Mouse (Mus musculus) embryonic fibroblast, embryonic 13.5 days (primary cell): ENCODE measurements at regions not wholly inside any gene's neighbourhood (a gene's known extent, or its start where the extent isn't known, plus 50 kb on each side); places are given as distances from the start of the nearest gene placed in this dataset.

Experiments
- H3K27ac ChIP-seq: 2 replicates; pipeline ENCODE4 v1.5.1; 2012; ENCODE audit warnings: low read length, control low read depth, inconsistent platforms; ENCODE audit not compliant: insufficient read depth
- H3K4me1 ChIP-seq: 2 replicates; pipeline ENCODE4 v1.6.1; 2011; ENCODE audit warnings: low read length; ENCODE audit not compliant: control insufficient read depth, insufficient read depth
- H3K4me3 ChIP-seq: 2 replicates; pipeline ENCODE4 v1.5.1; 2011; ENCODE audit warnings: mild to moderate bottlenecking, control low read depth, low read length; ENCODE audit not compliant: insufficient read depth
- CTCF ChIP-seq: IDR thresholded peaks from 2 replicates; pipeline ENCODE4 v1.5.1; 2011; ENCODE audit warnings: mild to moderate bottlenecking, control low read depth, low read length, moderate library complexity, borderline replicate concordance; ENCODE audit not compliant: insufficient read depth
- POLR2A ChIP-seq: IDR thresholded peaks from 2 replicates; pipeline ENCODE4 v1.6.1; 2011; ENCODE audit warnings: low read depth, mild to moderate bottlenecking, control low read depth, low read length, moderate library complexity

- TF ChIP-seq POLR2A (no peak), CTCF (no peak)
- Histone ChIP-seq H3K4me3 (no peak overlapping the region), H3K27ac (no peak overlapping the region), H3K4me1 (no peaks in the 10 kb centered on the region)
These were observed 101.2 kb upstream of the Dock1 start for GRCm38 (mm10) chr7:134569247-134569646.

- TF ChIP-seq POLR2A: no peak
- no peak for TF ChIP-seq CTCF
- Histone ChIP-seq H3K27ac (peak overlapping the region; percentile 55), H3K4me1 (no peaks in the 10 kb centered on the region), H3K4me3 (no peak overlapping the region)
These were observed 100.2 kb upstream of the Dock1 start for GRCm38 (mm10) chr7:134570176-134570810.

- Histone ChIP-seq H3K27ac (no peak overlapping the region), H3K4me3 (no peak overlapping the region), H3K4me1 (no peaks in the 10 kb centered on the region)
- TF ChIP-seq CTCF (no peak), POLR2A (no peak)
These were observed 88.7 kb upstream of the Dock1 start for GRCm38 (mm10) chr7:134581746-134582145.

GRCm38 (mm10) chr7:134585478-134585877 is 85.0 kb upstream of the Dock1 start:
- no peak overlapping the region for H3K27ac ChIP-seq
- no peak overlapping the region for H3K4me3 ChIP-seq
- TF ChIP-seq POLR2A (no peak), CTCF (no peak)
- H3K4me1 ChIP-seq: no peaks in the 10 kb centered on the region

GRCm38 (mm10) chr7:134586990-134587389 is 83.5 kb upstream of the Dock1 start:
- H3K4me1 ChIP-seq: no peaks in the 10 kb centered on the region
- TF ChIP-seq POLR2A (no peak), CTCF (no peak)

GRCm38 (mm10) chr7:134607886-134608285 is 62.6 kb upstream of the Dock1 start:
- Histone ChIP-seq H3K27ac (no peak overlapping the region), H3K4me3 (no peak overlapping the region), H3K4me1 (peaks cover 4% of the 10 kb centered on the region; the same call in 1 of the 2 replicates)
- TF ChIP-seq CTCF: no peak
- TF ChIP-seq POLR2A: no peak

More at GRCm38 (mm10) chr7:134586990-134587389, 83.5 kb upstream of the Dock1 start:
- no peak overlapping the region for H3K27ac ChIP-seq
- H3K4me3 ChIP-seq: no peak overlapping the region

- H3K27ac ChIP-seq: no peak overlapping the region
- H3K4me1 ChIP-seq: peaks cover 4% of the 10 kb centered on the region; the same call in 1 of the 2 replicates
- H3K4me3 ChIP-seq: no peak overlapping the region
- TF ChIP-seq POLR2A (no peak), CTCF (no peak)
These were observed 60.3 kb upstream of the Dock1 start for GRCm38 (mm10) chr7:134610159-134610558.

- H3K4me1 ChIP-seq: peaks cover 4% of the 10 kb centered on the region; the same call in 1 of the 2 replicates
- H3K4me3 ChIP-seq: no peak overlapping the region
- TF ChIP-seq POLR2A (no peak), CTCF (no peak)
- peak overlapping the region; percentile 7; the same call in 1 of the 2 replicates for H3K27ac ChIP-seq
These were observed 59.1 kb upstream of the Dock1 start for GRCm38 (mm10) chr7:134611371-134611770.

- no peak overlapping the region for H3K4me3 ChIP-seq
- peaks cover 4% of the 10 kb centered on the region; the same call in 1 of the 2 replicates for H3K4me1 ChIP-seq
- no peak overlapping the region; the same call in 1 of the 2 replicates for H3K27ac ChIP-seq
- TF ChIP-seq POLR2A (no peak), CTCF (no peak)
These were observed 58.2 kb upstream of the Dock1 start for GRCm38 (mm10) chr7:134612175-134612633.

GRCm38 (mm10) chr7:134619220-134619975 is 51.1 kb upstream of the Dock1 start:
- Histone ChIP-seq H3K4me3 (no peak overlapping the region), H3K4me1 (peaks cover 7% of the 10 kb centered on the region; the same call in 1 of the 2 replicates), H3K27ac (no peak overlapping the region)
- no peak for TF ChIP-seq POLR2A
- no peak for TF ChIP-seq CTCF
